Mouse (Mus musculus) embryonic facial prominence, embryonic 14.5 days (tissue): ENCODE data around the gene Gprc5d. TPM values are rescaled to one million over a fixed set of nuclear protein-coding genes. Genes with fewer than 3 reads are reported as not detected.

ENCODE experiments used
- ATAC-seq: fragments of 200-750 bp; cut with Nextera tagmentation; 2 replicates; pipeline ENCODE4 v1.8.0; 2017; ENCODE audit warnings: low read depth, moderate number of reproducible peaks, moderate TSS enrichment
- DNase-seq: peaks from one replicate; pipeline ENCODE4 v3.0.0-alpha.2; 2015; ENCODE audit warnings: low spot score
- H3K27ac ChIP-seq: fragments of 300-500 bp; sonication (generic); replicated peaks from 2 replicates; pipeline ENCODE4 v1.5.1; 2014; ENCODE audit warnings: low read depth, mild to moderate bottlenecking, low read length, moderate library complexity
- H3K27me3 ChIP-seq: fragments of 300-500 bp; sonication (generic); replicated peaks from 2 replicates; pipeline ENCODE4 v1.6.1; 2014; ENCODE audit warnings: low read length; ENCODE audit not compliant: control insufficient read depth, insufficient read depth
- H3K36me3 ChIP-seq: fragments of 300-500 bp; sonication (generic); 2 replicates; pipeline ENCODE4 v1.6.1; 2014; ENCODE audit warnings: low read length, mixed read lengths; ENCODE audit not compliant: control insufficient read depth, insufficient read depth
- H3K4me1 ChIP-seq: fragments of 300-500 bp; sonication (generic); 2 replicates; pipeline ENCODE4 v1.6.1; 2014; ENCODE audit warnings: antibody characterized with exemption, low read length; ENCODE audit not compliant: control insufficient read depth, insufficient read depth
- H3K4me2 ChIP-seq: fragments of 300-500 bp; sonication (generic); 2 replicates; pipeline ENCODE4 v1.6.1; 2014; ENCODE audit warnings: low read depth, mild to moderate bottlenecking, low read length, moderate library complexity, mixed read lengths
- H3K4me3 ChIP-seq: fragments of 300-500 bp; sonication (generic); 2 replicates; pipeline ENCODE4 v1.5.1; 2014; ENCODE audit warnings: low read depth, mild to moderate bottlenecking, low read length
- H3K9ac ChIP-seq: fragments of 300-500 bp; sonication (generic); 2 replicates; pipeline ENCODE4 v1.6.1; 2014; ENCODE audit warnings: low read depth, mild to moderate bottlenecking, low read length, moderate library complexity, mixed read lengths
- H3K9me3 ChIP-seq: fragments of 300-500 bp; sonication (generic); 2 replicates; pipeline ENCODE4 v1.6.1; 2016; ENCODE audit warnings: low read length; ENCODE audit not compliant: control insufficient read depth
- WGBS: fragments of 180-500 bp; shearing (Covaris S2); extraction: QIAGEN DNeasy Blood & Tissue Kit; methylation state at CpG from one replicate; pipeline ENCODE4 v1.1.7; 2014; 5-methylcytosine and 5-hydroxymethylcytosine counted together
- polyA plus RNA-seq: library from polyadenylated mRNA; unstranded; fragments of >200 nt; fragmentation: Nextera tagmentation; extraction: Ambion mirVana; gene quantifications from 2 replicates; pipeline ENCODE4 v1.2.1, GENCODE M21; 2014

Gprc5d gene
- polyA plus RNA-seq, 1 experiment from 2014 or later: 0.21 TPM

DNA sequence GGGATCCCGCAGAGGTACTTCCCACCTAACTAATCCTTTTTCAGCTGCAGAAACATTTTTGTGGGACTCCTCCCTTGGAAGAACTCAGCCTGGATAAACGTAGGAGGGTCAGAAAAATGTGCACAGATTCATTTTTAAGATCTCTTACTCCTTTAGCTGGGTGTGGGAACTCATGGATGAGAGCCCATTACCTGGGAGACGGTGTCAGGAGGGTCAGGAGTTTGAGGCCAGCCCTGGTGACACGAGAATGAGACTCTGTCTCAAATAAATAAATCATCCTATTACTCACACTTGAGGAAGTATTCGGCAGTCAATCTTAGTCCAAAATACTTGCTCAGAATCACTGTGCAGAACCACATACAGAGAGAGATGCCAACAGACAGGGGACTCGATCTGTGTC lies 48.2 kb downstream of the Gprc5d start:
- Histone ChIP-seq H3K27ac (no peak overlapping the region), H3K9me3 (no peaks in the 10 kb centered on the region), H3K4me1 (no peaks in the 10 kb centered on the region; the same call in none of the 2 replicates), H3K4me3 (no peak overlapping the region), H3K27me3 (no peaks in the 10 kb centered on the region), H3K4me2 (no peak overlapping the region), H3K36me3 (no peaks in the 10 kb centered on the region), H3K9ac (no peak overlapping the region)
- WGBS: 74% methylated on average over 6 of the region's 6 CpGs
- DNase-seq (no peak), ATAC-seq (no peak)

DNA sequence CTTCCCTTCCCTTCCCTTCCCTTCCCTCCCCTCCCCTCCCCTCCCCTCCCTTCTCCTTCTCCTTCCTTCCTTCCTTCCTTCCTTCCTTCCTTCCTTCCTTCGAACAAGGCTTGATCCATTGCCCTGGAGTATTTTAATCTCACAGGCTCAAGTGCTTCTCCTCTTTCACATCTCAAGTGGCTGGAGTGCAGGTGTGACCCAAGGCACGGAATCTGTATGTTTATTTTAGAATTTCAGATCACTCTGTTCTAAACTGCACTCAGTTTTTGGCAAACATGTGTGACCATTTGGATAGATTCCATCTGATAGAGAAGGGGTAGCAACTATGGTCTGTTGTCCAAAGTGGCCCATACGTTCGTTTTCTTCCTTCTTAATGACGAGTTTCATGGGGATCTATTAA lies 49.9 kb downstream of the Gprc5d start:
- no peak overlapping the region for H3K9ac ChIP-seq
- ATAC-seq (no peak), DNase-seq (no peak)
- no peaks in the 10 kb centered on the region for H3K36me3 ChIP-seq
- H3K4me1 ChIP-seq: no peaks in the 10 kb centered on the region; the same call in none of the 2 replicates
- WGBS: 71% methylated on average over 5 of the region's 5 CpGs
- no peak overlapping the region for H3K4me3 ChIP-seq
- no peaks in the 10 kb centered on the region for H3K9me3 ChIP-seq
- no peak overlapping the region for H3K4me2 ChIP-seq
- H3K27me3 ChIP-seq: no peaks in the 10 kb centered on the region
- no peak overlapping the region for H3K27ac ChIP-seq

DNA sequence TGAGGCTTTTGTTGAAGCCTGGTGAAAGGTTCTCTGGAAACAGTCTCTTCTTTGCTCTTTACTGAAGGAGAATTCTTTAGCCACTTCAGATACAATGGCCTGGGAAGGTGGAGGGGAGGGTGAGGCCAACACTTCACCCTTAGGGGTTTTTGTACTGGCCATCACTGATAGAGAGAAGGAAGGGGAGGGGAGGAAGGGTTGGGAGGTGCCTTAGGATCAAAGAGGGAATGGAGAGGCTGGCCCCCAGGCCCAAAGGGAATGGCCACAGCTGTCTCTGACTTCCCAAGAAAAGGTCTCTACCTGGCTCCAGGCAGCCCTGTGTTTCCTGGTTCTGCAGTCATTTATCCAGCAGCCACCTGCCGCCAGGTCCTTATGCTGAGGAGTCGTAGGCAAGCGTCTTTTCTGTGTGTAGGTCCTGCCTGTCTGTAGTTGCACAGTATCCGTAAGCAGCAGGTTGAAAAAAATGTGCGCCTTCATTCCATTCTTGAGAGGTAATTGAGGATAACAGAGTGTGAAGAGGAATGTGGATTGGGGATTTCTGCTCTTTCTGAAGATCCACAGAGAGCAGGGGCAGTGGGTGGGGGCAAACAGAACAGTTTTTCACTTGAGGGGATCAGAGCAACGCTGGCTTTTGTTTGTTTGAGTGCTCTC lies 51.2 kb downstream of the Gprc5d start:
- no peaks in the 10 kb centered on the region; the same call in none of the 2 replicates for H3K4me1 ChIP-seq
- 27% methylated on average over 6 of the region's 6 CpGs for WGBS
- peak; percentile 55 for DNase-seq

DNA sequence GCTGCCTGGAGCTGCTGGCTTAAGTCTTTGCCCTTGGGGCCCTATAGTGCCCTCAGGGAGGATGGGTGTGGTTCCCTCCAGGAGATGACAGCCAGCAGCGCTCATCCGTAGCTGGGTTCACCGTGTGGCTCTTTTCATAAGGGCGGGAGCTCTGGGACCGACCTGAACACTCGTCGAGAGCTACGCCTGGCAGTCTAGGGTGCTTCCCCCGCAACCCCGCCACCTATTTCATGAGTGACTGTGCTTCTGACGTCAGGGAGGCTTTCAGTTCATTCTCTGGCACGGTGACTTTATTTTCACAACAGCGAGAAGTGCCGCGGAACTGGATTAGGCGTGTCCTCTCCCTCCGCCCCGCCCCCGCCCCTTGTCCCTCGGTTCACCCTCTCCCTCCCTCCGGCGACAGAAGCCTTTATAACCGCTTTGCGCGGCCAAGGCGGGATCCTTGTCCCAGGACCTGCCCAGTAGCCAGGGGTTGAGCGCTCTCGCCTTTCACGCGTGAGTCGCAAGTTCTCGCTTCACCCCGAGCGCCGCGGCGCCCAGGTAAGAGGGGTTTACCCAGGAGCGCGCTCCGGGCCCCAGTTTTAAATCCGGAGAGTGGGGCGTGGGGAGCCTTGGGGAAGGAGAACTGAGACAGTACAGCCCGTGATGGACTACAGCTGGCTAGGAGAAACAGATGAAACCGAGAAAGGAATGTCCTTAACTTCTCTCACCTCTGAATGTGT lies 52.7 kb downstream of the Gprc5d start, which contains the start of gene Gprc5a:
Gene Gprc5a, plus strand, starts transcription at position 416 of the 722 bp plus-strand sequence.
- H3K9ac ChIP-seq: peak within 1 kb of the TSS; percentile 66
- H3K4me3 ChIP-seq: peak within 1 kb of the TSS; percentile 51
- H3K27me3 ChIP-seq: no peaks in the 10 kb centered on the region
- H3K9me3 ChIP-seq: no peaks in the 10 kb centered on the region
- DNase-seq: peak; percentile 84
- H3K4me1 ChIP-seq: no peaks in the 10 kb centered on the region; the same call in none of the 2 replicates
- H3K36me3 ChIP-seq: no peaks in the 10 kb centered on the region
- H3K27ac ChIP-seq: no peak within 1 kb of the TSS
- peak; percentile 81 for ATAC-seq
- under 1% methylated on average over 41 of the region's 44 CpGs for WGBS
- H3K4me2 ChIP-seq: peak within 1 kb of the TSS; percentile 82

More for the DNA sequence above, 51.2 kb downstream of the Gprc5d start:
- Histone ChIP-seq H3K36me3 (no peaks in the 10 kb centered on the region), H3K4me3 (no peak overlapping the region), H3K9ac (no peak overlapping the region), H3K27ac (no peak overlapping the region), H3K27me3 (no peaks in the 10 kb centered on the region), H3K9me3 (no peaks in the 10 kb centered on the region), H3K4me2 (no peak overlapping the region)
- peak; percentile 60 for ATAC-seq

DNA sequence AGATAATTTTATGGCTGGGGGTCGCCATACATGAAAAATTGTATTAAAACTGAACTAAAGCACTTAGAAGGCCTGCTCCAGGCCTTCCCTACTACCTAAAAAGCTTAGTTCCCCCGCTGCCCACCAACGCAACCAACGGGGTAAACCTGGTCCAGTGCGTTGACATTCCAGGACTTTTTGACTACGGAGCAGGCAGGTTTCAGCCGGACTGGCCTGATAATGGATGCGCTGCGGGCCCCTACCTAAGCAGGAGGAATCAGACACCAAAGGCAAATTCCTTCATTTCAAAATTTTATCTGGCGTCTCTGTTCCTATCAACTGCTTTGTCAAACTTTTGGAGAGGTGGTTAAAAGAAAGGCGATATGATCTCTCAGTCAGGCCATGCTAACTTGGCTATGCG lies 53.5 kb downstream of the Gprc5d start:
- Histone ChIP-seq H3K9ac (no peak overlapping the region), H3K4me3 (no peak overlapping the region), H3K4me2 (peak overlapping the region; percentile 82; the same call in 1 of the 2 replicates), H3K36me3 (no peaks in the 10 kb centered on the region), H3K9me3 (no peaks in the 10 kb centered on the region), H3K27ac (no peak overlapping the region), H3K4me1 (no peaks in the 10 kb centered on the region; the same call in none of the 2 replicates), H3K27me3 (no peaks in the 10 kb centered on the region)
- 68% methylated on average over 12 of the region's 12 CpGs for WGBS
- DNase-seq: no peak
- ATAC-seq: no peak

DNA sequence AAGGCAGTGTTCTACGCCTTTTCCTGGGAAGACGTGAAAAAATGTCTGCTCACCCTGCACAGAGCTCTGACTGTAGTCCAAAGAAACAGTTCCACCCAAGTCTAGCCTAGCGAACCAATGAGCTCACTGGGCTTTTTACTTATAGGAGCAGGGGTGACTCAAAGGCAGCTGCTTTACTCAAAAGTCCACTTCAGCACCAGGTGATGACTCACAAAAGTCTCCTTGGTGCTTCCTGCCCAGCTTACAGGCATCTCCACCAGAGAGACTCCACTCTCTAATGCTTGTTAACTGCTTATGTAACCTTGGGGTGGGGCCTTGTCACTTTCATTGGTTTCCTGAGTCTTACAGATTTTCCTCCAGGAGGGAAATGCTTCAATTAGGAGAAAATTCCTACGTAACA lies 57.4 kb downstream of the Gprc5d start:
- H3K9me3 ChIP-seq: no peaks in the 10 kb centered on the region
- no peak overlapping the region for H3K9ac ChIP-seq
- H3K27me3 ChIP-seq: no peaks in the 10 kb centered on the region
- H3K4me3 ChIP-seq: no peak overlapping the region
- ATAC-seq (no peak), DNase-seq (no peak)
- no peak overlapping the region for H3K4me2 ChIP-seq
- no peaks in the 10 kb centered on the region; the same call in none of the 2 replicates for H3K4me1 ChIP-seq
- H3K27ac ChIP-seq: no peak overlapping the region
- 92% methylated on average over 4 of the region's 4 CpGs for WGBS
- no peaks in the 10 kb centered on the region for H3K36me3 ChIP-seq

Other genes with a start within 250 kb of the Gprc5d start
- 8.0 and 8.8 TPM in 2 replicates for gene Gpr19, start 219.7 kb downstream of the Gprc5d start, polyA plus RNA-seq
- gene Cdkn1b, start 197.9 kb downstream of the Gprc5d start, polyA plus RNA-seq: 17.3 and 17.6 TPM in 2 replicates
- 5.4 and 5.5 TPM in 2 replicates for gene Apold1, start 136.6 kb downstream of the Gprc5d start, polyA plus RNA-seq
- 90.0 and 90.8 TPM in 2 replicates for gene Ddx47, start 106.7 kb downstream of the Gprc5d start, polyA plus RNA-seq
- 4.4 and 5.2 TPM in 2 replicates for gene Gprc5a, start 52.6 kb downstream of the Gprc5d start, polyA plus RNA-seq
- gene Fam234b, start 79.7 kb upstream of the Gprc5d start, polyA plus RNA-seq: 21.0 and 23.7 TPM in 2 replicates
- 7.4 and 12.2 TPM in 2 replicates for gene Hebp1, start 79.7 kb upstream of the Gprc5d start, polyA plus RNA-seq
- gene Gsg1, start 136.1 kb upstream of the Gprc5d start, polyA plus RNA-seq: 0.93 and 1.3 TPM in 2 replicates
- 0.31 TPM in 1 of 2 replicates, not detected in the other for gene Pbp2, start 192.1 kb upstream of the Gprc5d start, polyA plus RNA-seq
- gene Emp1, start 244.3 kb upstream of the Gprc5d start, polyA plus RNA-seq: 56.5 and 70.8 TPM in 2 replicates